Mouse (Mus musculus): ENCODE data around the gene Tnpo3.

Gene Tnpo3

DNA sequence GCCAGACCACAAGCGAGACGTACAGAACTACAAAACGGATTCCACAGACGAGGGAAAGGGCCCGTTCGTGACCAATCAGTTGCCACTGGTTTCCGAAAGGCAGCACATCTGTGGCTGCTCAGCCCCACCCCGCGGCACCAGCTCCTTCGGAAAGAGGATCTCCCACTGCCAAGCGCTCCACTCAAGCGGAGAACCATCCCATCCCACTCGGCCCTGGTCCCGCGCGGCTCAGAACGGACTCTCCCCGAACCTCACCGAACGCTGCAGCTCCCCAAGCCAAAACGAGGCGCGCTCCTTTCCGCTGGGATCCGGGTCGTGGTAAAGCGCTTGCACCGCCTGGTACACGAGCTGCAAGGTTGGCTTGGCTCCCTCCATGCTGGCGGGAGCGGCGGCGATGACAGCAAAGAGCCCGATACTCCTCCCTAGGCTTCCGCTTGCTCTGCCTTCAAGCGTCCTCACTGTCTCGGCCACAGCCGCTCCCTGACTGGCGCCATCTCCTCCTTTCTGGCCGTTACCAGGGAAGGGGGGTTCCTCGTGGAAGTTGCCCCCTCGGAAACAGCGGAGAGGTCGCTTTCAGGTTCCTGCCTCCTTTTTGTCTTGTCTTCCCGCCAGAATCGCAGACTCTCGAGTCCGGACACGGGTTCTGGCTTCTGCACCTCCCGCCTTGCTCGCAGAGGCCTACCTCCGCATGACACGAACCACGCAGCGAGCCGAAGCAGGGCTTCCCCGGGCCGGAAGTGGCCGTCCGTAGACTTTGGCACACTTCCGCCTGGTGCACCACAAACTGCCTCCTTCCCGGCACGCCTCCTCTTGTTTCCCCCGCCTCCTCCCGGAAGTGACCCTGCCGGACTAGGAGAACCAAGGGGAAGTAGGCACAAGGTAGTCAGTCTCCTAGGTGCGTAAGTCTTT, at the start of gene Tnpo3:
Gene Tnpo3, minus strand, starts transcription at position 777 of the 909 bp plus-strand sequence.
- peak; percentile 95 for DNase-seq (ENCODE audit: low spot score)

DNA sequence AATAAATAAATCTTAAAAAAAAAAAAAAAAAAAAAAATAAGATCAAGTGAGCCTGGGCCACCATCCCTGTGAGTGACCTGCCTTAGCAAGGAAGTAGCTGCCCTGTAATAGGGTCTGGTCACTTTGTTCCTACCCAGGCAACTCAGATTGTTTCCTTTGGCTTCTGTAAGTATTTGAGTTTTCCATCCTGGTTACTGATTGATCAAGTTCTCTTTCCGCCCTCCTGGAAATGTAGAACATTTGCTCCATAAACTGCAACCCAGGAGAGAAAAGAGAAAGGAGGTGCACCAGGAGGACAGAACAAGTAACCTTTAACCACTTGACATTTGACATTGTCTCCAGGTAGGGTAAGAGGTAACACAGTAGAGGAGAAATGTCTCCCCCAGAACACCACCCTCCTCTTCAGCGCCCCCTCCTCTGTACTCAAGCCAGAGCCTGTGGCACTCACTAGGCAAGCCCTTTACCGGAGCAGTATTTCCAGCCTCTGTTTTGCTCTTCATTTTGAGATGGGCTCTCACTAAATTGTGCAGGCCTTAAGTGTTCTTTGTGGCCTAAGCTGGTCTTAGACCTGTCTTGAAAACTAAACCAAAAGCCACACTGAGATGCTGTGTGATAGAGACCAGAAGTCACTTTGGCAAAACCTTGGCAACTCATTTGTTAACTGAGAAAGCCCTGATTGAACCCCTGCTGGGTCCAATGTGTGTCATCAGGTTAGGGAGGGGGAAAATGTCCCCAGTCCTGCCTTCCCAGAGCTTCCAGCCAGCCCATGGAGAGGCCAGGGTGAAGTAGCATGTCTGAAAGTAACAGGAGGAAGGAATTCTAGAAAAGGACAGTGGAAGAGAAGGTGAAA, 49.2 kb upstream of the Tnpo3 start:
- no peak for DNase-seq (ENCODE audit: low spot score)

DNA sequence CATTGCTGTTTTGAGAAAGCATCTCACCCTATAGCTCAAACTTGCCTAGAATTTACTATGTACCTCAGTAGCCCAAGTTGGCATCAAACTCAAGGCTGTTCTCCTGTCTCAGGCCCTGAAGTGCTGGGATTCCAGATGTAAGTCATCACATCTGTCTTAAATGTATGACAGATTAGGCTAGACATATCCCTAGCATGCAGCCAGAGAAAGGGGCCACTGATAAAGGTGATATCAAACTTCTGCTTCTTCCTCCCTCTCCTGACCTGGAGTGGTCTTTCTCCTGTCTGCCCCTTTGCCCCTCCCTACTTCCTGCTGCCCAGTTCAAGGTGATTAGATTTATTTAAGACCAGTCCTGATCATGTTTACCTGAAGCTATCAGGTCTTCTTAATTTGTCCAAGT, 43.6 kb upstream of the Tnpo3 start:
- no peak for DNase-seq (ENCODE audit: low spot score)

DNA sequence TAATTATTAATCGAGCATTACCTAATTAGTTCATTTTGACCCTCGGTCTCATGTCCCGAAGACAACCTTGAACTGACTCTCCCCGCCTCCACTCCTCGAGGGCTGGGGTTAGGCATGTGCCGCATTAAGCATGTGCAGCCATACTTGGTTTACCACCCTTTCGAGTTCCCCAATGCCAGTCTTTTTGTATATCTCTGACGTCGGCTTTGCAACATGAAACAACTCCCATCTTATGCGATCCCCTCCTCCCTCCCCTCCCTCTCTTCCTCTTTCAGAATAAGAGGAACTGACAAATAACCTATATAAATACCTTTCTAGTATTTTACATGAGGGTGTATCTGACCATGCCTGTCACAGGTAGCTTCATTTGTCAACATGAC, 40.5 kb upstream of the Tnpo3 start:
- DNase-seq (ENCODE audit: low spot score): no peak

DNA sequence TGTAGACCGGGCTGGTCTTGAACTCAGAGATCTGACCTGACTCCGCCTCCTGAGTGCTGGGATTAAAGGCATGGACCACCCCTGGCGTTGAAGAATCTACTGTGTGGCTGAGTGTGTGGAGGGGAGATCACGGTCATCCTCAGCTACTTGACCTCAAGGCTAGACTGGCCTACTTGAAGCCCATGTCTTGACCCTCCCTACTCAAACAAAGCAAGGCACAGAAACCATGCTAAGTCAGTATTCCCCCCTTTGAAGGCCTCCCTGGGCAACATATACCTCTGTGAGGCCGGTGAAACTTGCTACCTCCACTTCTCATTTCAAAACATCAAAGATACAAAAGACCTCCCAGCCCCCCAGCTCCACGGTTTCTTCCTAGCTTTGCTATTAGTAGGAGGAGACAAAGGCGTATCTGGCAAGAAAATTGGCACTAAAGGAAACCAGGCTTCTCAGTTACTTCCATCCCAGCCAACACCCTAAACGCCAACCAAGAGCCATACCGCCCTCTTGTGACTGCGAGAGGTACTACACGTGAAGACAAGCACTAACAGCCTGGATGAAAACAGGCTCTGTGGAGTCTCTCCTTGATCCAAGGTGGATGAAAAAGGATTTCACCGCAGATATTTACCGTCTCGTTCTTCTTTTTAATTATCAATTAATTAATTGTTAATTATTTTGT, 39.9 kb upstream of the Tnpo3 start:
- peak; percentile 94 for DNase-seq (ENCODE audit: low spot score)

DNA sequence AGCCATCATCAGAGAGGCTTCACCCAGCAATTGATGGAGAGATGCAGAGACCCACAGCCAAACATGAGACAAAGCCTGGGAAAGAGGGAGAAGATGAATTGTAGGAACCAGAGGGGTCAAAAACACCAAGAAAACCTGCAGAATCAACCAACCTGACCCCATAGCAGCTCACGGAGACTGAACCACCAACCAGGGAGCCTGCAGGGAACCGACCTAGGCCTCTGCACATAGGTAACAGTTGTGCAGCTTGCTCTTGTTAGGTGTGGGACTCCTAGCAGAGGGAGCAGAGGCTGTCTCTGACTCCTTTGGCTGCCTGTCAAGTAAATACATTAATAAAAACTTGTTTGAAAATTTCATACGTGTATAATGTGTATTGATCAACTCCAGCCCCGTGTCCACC, 32.1 kb upstream of the Tnpo3 start:
- no peak for DNase-seq (ENCODE audit: low spot score)

DNA sequence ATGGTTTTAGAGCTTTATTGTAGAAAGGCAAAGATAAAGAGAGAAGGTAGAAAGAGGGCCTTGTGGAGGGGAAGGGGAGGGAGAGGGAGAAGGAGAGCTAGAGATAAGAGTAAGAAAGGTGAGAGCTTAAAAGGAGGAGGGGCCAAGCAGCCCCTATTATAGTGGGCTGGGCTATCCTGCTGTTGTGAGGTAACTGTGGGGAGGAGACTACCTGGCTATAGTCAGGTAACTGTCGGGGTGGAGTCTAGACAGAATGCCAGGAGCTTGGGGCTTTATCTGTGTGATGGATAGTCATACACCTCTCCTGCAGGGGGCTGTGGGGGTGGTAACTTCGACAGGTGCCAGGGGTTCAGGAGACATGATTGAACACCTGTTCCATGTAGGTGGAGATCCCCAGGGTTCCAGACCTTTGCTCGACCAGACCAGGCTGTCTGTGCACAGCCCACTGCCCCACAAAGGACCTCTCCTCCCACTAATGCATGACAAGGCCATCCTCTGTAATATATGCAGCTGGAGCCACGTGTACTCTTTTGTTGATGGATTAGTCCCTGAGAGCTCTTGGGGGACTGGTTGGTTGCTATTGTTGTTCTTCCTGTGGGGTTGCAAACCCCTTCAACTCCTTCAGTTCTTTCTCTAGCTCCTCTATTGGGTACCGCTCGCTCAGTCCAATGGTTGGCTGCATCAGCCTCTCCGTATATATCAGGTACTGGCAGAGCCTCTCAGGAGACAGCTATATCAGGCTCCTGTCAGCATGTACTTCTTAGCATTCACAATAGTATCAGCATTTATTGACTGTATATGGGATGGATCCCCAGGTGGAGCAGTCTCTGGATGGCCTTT, 30.1 kb upstream of the Tnpo3 start:
- DNase-seq (ENCODE audit: low spot score): no peak

DNA sequence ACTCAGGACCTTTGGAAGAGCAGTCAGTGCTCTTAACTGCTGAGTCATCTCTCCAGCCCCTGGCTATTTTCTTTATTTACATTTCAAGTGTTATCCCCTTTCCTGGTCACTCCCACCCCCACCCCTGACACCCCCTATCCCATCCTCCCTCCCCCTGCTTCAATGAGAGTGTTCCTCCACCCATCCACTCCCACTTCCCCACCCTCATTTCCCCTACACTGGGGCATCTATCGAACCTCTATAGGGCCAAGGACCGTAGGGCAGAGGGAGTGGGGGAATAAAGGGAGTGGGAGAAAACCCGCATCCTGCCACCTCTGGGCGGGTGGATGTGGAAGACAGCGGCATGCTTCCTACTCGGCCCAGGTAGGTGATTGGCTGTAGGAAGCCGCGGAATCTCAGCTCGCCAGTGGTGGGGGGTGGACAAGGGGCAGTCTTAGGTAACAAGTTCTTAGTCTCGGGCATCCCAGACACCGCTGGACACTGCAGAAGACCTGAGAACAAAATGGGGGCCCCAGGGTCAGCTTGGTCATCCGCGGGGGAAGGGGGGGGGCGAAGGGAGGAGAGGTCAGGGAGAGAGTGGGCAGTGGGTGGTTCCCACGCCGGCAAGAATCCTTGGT, 29.3 kb upstream of the Tnpo3 start:
- DNase-seq (ENCODE audit: low spot score): no peak

DNA sequence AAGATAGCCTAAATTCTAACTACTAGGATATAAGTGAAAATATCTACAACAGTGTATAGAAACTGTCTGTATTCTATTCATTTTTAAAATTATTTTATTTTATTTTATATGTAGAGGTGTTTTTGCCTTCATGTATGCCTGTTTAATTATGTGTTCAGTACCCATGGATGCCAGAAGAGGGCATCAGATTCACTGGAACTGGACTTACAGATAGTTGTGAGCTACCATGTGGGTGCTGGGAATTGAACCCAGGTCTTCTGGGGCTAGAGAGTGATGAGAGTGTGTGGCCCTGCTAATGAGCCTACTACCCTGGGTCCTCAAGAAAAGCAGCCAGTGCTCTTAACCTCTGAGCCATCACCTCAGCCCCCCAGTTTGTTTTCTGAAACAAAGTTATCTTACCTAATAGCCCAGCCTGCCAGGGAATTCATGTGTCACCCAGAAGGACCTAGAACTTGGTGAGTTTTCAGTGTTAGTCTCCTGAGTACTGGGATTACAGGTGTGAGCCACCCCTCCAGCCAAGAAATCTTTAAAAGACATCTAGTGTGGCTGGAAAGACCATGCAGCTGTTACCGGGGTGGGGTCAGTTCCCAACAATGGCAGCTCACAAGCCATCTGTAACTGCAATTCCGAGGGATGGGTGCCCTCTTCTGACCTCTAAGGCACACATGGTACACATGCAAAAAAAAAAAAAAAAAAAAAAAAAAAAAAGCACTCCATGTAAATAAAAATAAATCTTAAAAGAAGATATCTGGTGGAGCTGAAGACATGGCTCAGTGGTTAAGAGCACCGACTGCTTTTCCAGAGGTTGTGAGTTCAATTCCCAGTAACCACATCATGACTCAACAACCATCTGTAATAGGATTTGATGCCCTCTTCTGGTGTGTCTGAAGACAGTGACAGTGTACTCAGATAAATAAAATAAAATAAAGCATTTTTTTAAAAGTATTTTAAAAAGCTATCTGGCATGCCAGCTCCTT, 28.0 kb upstream of the Tnpo3 start:
- no peak for DNase-seq (ENCODE audit: low spot score)

DNA sequence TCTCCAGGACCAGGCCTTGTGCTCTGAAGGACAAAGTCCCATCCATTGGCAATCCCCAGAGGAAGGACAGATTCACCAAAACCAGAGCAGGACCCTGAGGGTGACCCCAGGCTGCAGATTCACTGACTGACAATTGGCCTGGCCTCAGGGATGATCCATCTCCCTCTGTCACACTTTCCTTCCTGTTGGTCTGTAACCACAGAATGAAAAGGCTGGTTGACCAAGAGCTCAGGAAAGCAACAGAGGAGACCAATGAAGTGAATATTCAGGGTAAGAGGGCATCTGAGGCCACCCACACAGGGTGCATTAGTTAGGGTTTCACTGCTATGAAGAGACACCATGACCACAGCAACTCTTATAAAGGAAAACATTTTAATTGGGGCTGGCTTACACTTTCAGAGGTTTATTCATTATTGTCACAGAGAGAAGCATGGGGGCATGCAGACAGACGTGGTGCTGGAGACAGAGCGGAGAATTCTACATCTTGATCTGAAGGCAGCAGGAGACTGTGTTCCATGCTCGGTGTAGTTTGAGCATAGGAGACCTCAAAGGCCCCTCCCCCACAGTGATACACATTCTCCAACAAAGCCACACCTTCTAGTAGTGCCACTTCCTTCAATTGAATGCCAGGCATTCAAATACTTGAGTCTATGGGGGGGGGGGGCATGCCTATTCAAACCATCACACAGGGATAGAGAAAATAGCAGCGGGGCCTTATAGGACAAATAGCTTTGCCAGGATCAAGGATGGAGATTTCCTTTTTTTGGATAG, 26.8 kb upstream of the Tnpo3 start:
- no peak for DNase-seq (ENCODE audit: low spot score)

DNA sequence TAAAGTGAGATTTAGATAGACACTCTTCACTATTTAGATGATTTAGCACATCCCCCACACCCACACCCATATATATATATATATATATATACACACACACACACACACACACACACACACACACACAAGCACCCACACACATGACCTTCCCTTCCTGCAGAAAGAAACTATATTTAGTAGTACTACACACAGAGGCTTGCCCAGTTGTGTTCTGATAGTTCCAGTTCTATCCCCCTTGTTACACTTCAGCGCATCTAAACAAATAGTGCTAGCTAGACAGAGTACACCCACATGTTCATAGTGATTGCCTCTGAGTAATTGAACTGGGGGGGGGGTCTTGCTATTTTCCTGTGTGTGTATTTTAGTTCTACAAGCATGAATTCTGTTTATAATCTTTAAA, 24.9 kb upstream of the Tnpo3 start:
- DNase-seq (ENCODE audit: low spot score): no peak

DNA sequence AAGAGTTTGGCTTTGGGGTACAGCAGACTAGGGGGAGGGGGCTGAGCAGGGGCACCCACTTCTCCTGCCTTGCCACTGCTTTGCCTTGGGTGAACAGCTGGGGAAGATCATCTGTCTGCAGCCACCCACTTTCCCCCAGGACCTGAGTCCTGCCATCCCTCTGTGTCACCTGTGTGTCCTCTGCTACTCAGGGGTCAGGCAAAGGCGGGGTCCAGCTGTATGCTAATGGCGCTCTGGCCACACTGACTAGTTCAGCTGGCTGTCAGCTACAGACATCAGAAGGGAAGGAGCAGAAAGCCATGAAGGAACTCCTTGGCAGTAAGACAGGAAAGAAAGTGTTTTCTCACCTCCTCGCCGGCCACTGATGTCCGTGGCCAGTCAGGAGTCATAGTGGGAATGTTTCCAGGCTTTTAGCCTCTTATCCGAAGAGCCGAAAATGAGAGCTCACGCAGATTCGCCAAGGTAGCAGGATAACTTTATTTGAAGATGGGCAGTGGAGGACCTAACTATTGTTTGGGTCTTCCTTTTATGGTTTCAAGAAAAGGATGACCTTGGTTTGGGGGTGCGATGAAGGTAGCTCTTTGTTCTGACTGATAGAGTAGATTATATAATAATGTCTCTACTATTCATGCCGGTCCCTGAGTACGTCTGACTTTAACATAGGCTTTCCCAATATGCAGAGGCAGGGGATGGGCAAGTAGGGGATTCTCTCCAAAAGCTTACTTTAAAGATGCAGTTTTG, 23.0 kb upstream of the Tnpo3 start:
- DNase-seq (ENCODE audit: low spot score): peak; percentile 22

DNA sequence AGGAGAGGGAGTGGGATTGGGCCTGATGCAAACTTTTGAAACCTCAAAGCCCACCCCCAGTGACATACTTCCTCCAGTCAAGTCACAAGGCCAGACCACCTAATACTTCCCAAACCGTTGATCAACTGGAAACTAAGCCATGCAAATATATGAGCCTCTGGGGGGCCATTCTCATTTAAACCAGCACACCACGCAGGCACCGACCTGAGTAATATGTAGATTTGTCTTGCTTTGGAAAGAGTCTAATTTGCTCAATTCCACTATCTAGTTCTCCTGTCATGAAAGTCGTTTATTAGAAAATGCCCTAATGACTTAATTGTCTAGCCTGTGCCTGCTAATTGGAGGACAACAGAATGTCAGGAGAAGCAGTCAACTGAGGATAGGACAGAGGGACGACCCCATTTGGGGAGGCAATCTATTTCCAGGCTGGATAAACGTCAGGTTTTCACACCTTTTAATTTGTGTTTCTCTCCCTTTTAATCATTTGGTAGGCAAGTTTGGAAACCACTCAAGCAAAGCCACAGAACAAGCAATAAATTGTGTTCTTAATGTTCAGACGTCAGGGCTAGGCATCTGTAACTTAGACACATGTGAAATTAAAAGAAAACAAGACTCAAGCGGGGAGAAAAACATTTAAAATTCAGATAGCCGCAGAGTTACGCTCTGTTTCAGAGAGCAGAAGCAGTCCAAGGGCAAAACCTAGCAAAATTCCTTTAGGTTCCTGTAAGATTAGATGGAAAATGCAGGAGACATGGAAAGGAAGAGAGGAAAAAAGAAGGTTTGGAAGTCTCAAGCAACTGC, 22.3 kb upstream of the Tnpo3 start:
- no peak for DNase-seq (ENCODE audit: low spot score)

DNA sequence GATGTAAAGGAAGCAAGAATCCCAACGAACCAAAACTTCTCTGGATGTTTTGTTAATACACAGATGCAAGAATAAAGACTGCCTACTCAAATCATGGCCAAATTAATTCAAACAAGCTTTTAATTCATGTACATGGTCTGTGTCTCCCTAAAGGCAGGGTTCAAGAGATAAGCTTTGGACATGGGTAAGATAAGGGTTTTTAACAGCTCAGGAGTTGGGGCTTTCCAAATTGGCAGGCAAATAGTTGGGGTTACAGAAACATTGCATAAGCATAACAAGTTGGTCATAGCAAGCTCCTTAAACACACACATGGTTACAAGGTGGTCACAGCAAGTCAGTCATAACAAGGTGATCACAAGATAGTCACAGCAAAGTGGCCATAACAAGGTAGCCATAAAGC, 20.5 kb upstream of the Tnpo3 start:
- DNase-seq (ENCODE audit: low spot score): no peak

DNA sequence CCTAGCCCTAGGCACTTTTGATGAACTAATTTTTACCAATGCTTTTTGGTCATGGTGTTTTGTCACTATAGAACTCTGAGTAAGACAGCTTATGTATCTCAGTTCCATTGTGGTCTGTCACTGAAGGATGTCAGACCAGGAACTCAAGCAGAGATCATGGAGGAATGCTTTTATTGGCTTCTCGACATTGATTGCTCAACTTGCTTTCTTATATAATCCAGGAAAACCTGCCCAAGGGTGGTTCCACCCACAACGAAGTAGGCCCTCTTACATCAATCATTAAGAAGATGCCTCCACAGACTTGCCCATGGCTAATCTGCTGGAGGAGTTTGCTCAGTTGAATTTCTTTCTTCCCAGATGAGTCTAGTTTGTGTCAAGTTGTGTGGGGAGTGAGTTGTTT, 18.1 kb upstream of the Tnpo3 start:
- no peak for DNase-seq (ENCODE audit: low spot score)

DNA sequence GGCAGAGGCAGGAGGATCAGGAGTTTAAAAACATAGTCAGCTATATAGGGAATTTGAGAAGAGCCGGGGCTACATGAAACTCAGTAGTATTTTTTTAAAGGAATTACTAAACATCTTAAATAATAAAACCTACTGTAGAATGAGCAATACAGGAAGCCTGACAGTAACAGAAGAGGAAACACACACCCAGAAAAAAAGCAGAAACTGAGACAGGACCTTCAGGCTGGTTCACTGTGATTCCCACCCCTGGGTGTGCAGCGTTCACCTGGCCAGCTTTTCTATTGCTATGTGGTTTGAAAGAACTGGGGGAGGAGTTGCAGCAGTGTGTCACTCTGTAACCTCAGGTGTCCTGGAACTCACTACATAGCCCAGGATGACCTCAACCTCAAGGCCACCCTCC, 14.2 kb upstream of the Tnpo3 start:
- no peak for DNase-seq (ENCODE audit: low spot score)

DNA sequence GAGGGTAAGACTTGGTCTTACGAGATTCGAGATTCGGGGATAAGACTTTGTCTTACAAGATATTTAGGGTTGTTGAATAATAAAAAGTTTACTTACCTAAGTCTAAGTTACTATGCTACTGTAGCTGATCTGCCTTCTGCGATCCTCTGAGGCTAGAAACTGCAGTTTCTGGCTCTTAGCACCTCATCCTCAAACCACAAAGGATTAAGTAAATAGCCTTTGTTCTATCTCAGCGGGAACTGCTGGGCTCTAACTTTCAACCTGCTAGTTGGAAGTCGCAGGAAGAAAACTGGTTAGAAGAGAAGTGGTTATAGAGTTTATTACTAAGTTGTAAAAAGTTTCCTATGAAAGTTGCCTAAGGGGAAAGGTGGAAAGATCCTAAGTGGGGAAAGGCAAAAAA, 12.6 kb upstream of the Tnpo3 start:
- DNase-seq (ENCODE audit: low spot score): no peak
